Mouse (Mus musculus): ENCODE results near the gene Cd6. TPM values are rescaled to one million over a fixed set of nuclear protein-coding genes. Genes with fewer than 3 reads are reported as not detected.

Gene Cd6
- total RNA-seq, 2 experiments from 2014 or later: 2.3 to 4.1 TPM

Other genes with a start within 250 kb of the Cd6 start
- 100 to 1,000 TPM; 252 to 259 TPM for gene Ddb1, start 224.7 kb downstream of the Cd6 start, total RNA-seq (2021)
- gene Tkfc, start 224.4 kb downstream of the Cd6 start, total RNA-seq (2021): 10 to 100 TPM; 32.0 to 64.7 TPM
- 1 to 10 TPM; 1.9 to 3.2 TPM for gene Vwce, start 195.8 kb downstream of the Cd6 start, total RNA-seq (2021)
- gene Pga5, start 152.0 kb downstream of the Cd6 start, total RNA-seq (2021): not detected
- gene Vps37c, start 141.3 kb downstream of the Cd6 start, total RNA-seq (2021): 10 to 100 TPM; 18.9 to 21.5 TPM
- 1 to 10 TPM; 2.5 to 2.8 TPM for gene Cd5, start 91.1 kb downstream of the Cd6 start, total RNA-seq (2021)
- 1 to 10 TPM; 3.2 to 3.5 TPM for gene Slc15a3, start 9.7 kb upstream of the Cd6 start, total RNA-seq (2021)
- gene Tmem132a, start 39.9 kb upstream of the Cd6 start, total RNA-seq (2021): 10 to 100 TPM; 22.3 to 23.1 TPM
- 10 to 100 TPM; 84.0 to 93.2 TPM for gene Tmem109, start 51.9 kb upstream of the Cd6 start, total RNA-seq (2021)
- 100 to 1,000 TPM; 124 to 163 TPM for gene Prpf19, start 65.2 kb upstream of the Cd6 start, total RNA-seq (2021)
- not detected for gene Zp1, start 90.6 kb upstream of the Cd6 start, total RNA-seq (2021)
- not detected for gene Ptgdr2, start 107.1 kb upstream of the Cd6 start, total RNA-seq (2021)
- gene Ccdc86, start 119.2 kb upstream of the Cd6 start, total RNA-seq (2021): 10 to 100 TPM; 11.2 to 14.4 TPM
- gene Ms4a10, start 144.6 kb upstream of the Cd6 start, total RNA-seq (2021): 1 to 10 TPM; 2.8 to 3.9 TPM
- not detected for gene Ms4a15, start 163.2 kb upstream of the Cd6 start, total RNA-seq (2021)
- not detected for gene Ms4a18, start 188.0 kb upstream of the Cd6 start, total RNA-seq (2021)